Mouse (Mus musculus) spleen, adult 2 months (tissue): ENCODE data around the gene Vps54. TPM values are rescaled to one million over a fixed set of nuclear protein-coding genes. Genes with fewer than 3 reads are reported as not detected.

Source experiments
- DNase-seq, 2 experiments: peaks; one replicate each; pipeline versions ENCODE4 v3.0.0 to v3.0.0-alpha.2; 2012 to 2021; ENCODE audit warnings: low spot score in 2 of 2, low read depth in 1 of 2
- H3K27ac ChIP-seq: fragments of 200-500 bp; 2 replicates; pipeline ENCODE4 v1.5.1; 2012; ENCODE audit warnings: low read length, inconsistent platforms; ENCODE audit not compliant: insufficient read depth
- H3K27me3 ChIP-seq: fragments of 200-500 bp; 2 replicates; pipeline ENCODE4 v1.6.1; 2012; ENCODE audit warnings: mild to moderate bottlenecking, moderate library complexity, low read length, inconsistent platforms; ENCODE audit not compliant: control insufficient read depth, insufficient read depth
- H3K36me3 ChIP-seq: fragments of 200-500 bp; 2 replicates; pipeline ENCODE4 v1.6.1; 2012; ENCODE audit warnings: mild to moderate bottlenecking, low read length, inconsistent platforms; ENCODE audit not compliant: control insufficient read depth, insufficient read depth
- H3K4me1 ChIP-seq: fragments of 200-500 bp; 2 replicates; pipeline ENCODE4 v1.6.1; 2011; ENCODE audit warnings: inconsistent platforms; ENCODE audit not compliant: control insufficient read depth, insufficient read depth, insufficient read length
- H3K4me3 ChIP-seq: fragments of 200-500 bp; 2 replicates; pipeline ENCODE4 v1.5.1; 2011; ENCODE audit warnings: mild to moderate bottlenecking, inconsistent platforms; ENCODE audit not compliant: insufficient read depth, insufficient read length; ENCODE audit errors: extremely low read depth
- CTCF ChIP-seq: fragments of 200-500 bp; IDR thresholded peaks from 2 replicates; pipeline ENCODE4 v1.5.1; 2011; ENCODE audit warnings: mild to moderate bottlenecking, inconsistent platforms; ENCODE audit not compliant: insufficient read depth, insufficient read length, insufficient replicate concordance; ENCODE audit errors: extremely low read depth
- POLR2A ChIP-seq: fragments of 200-500 bp; IDR thresholded peaks from 2 replicates; pipeline ENCODE4 v1.6.1; 2011; ENCODE audit warnings: low read depth, low read length, inconsistent platforms
- WGBS: fragments of 180-500 bp; shearing (Covaris S2); methylation state at CpG from one replicate; pipeline ENCODE4 v1.1.7; 2018; 5-methylcytosine and 5-hydroxymethylcytosine counted together
- polyA plus RNA-seq: library from polyadenylated mRNA; depleted of rRNA; stranded (reverse); fragments of >200 nt; gene quantifications from 2 replicates; pipeline ENCODE4 v1.2.3, GENCODE M21; 2012

Vps54 gene
- polyA plus RNA-seq, 1 experiment = 7.0 TPM

DNA sequence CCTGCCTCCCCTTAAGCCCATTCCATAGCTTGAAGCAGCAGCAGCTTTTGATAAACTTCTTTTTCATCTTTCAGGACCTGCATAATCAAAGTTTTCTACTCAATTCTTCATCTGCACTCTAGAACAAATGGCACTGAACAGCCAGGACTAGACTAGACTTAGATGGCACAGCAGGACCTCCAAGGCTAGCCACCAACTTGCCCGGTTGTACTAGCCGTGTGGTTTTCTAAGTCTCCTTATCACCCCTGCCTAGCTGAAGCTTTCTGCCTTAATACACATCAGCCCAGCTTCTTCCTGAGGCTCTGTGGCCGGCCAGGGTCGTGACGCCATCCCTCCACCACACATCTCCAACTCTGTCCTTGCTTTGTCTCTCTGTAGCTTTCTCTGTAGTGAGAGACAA lies 89.1 kb downstream of the Vps54 start:
- TF ChIP-seq POLR2A (no peak), CTCF (no peak)
- no peak for DNase-seq
- no peaks in the 10 kb centered on the region for H3K27me3 ChIP-seq
- WGBS = 85% methylated on average over 5 of the region's 5 CpGs
- peaks cover 7% of the 10 kb centered on the region for H3K36me3 ChIP-seq
- H3K4me1 ChIP-seq = no peaks in the 10 kb centered on the region
- H3K27ac ChIP-seq = no peak overlapping the region
- H3K4me3 ChIP-seq = no peak overlapping the region

GRCm38 (mm10) chr11:21332639-21333295 lies 93.7 kb downstream of the Vps54 start:
- no peak for DNase-seq
- TF ChIP-seq POLR2A (no peak), CTCF (no peak)
- peaks cover 7% of the 10 kb centered on the region for H3K36me3 ChIP-seq
- no peaks in the 10 kb centered on the region for H3K27me3 ChIP-seq
- 90% methylated on average over 5 of the region's 5 CpGs for WGBS
- no peak overlapping the region for H3K27ac ChIP-seq
- H3K4me3 ChIP-seq = no peak overlapping the region
- H3K4me1 ChIP-seq = no peaks in the 10 kb centered on the region

DNA sequence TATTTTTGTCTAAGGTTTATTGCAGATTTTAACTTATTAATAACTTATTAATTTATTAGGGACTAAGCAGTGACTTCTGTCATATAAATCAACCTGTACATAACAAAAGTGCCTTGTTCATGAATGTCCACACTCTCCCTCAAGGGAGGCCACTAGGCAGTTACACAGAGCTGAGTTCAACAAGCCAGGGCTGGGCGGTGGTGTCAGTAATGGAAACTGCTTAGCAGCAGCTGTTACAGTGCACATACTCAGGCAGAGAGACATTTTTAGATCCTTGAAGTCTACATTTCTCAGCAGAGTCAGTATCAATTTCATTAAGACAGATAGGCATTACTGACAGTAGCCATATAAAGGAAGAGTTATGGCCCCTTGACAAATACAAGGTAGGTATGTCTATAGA lies 98.8 kb downstream of the Vps54 start:
- no peaks in the 10 kb centered on the region for H3K27me3 ChIP-seq
- WGBS = 90% methylated on average over 1 of the region's 1 CpGs
- H3K27ac ChIP-seq = no peak overlapping the region
- H3K4me1 ChIP-seq = no peaks in the 10 kb centered on the region
- no peak for TF ChIP-seq CTCF
- no peak overlapping the region for H3K4me3 ChIP-seq
- no peak for DNase-seq
- 0 out of 2 replicates have a peak, but pooled peaks cover 1% of the 10 kb centered on the region for H3K36me3 ChIP-seq

GRCm38 (mm10) chr11:21339088-21339487 lies 100.0 kb downstream of the Vps54 start:
- no peaks in the 10 kb centered on the region for H3K27me3 ChIP-seq
- WGBS = 87% methylated on average over 4 of the region's 4 CpGs

DNA sequence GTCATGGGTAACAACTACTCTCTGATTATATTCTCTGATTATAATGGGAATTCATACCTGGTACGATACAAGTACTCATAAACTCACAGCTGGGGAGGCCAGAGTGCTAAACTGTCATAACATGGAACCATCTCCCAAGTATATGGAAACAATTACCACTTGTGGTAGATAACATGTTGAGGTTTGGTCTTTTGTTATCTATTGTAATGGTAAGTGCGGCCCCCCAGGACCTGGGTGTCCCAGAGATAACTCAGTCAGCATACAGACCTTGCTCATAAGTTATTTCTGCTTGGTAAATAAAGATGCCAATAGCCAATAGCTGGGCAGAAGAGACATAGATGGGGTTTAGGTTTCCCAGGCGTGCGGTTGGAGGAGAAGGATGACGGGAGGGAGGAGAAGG lies 104.4 kb downstream of the Vps54 start:
- no peak overlapping the region for H3K27ac ChIP-seq
- DNase-seq = no peak
- no peak for TF ChIP-seq CTCF
- TF ChIP-seq POLR2A = no peak
- H3K4me3 ChIP-seq = no peak overlapping the region
- peaks cover 4% of the 10 kb centered on the region for H3K36me3 ChIP-seq
- no peaks in the 10 kb centered on the region for H3K27me3 ChIP-seq
- H3K4me1 ChIP-seq = no peaks in the 10 kb centered on the region
- WGBS = 87% methylated on average over 5 of the region's 5 CpGs

More at GRCm38 (mm10) chr11:21339088-21339487, 100.0 kb downstream of the Vps54 start:
- DNase-seq = no peak
- Histone ChIP-seq H3K4me1 (no peaks in the 10 kb centered on the region), H3K27ac (no peak overlapping the region), H3K36me3 (peaks cover 1% of the 10 kb centered on the region; the same call in 1 of the 2 replicates), H3K4me3 (no peak overlapping the region)
- TF ChIP-seq POLR2A (no peak), CTCF (no peak)

- no peak for DNase-seq
- H3K4me1 ChIP-seq = no peaks in the 10 kb centered on the region
- TF ChIP-seq POLR2A = no peak
- TF ChIP-seq CTCF = no peak
- no peak overlapping the region for H3K4me3 ChIP-seq
- H3K36me3 ChIP-seq = peaks cover 6% of the 10 kb centered on the region
- H3K27ac ChIP-seq = no peak overlapping the region
- H3K27me3 ChIP-seq = no peaks in the 10 kb centered on the region
- 89% methylated on average over 3 of the region's 3 CpGs for WGBS
These were observed 106.9 kb downstream of the Vps54 start for GRCm38 (mm10) chr11:21346020-21346419.

DNA sequence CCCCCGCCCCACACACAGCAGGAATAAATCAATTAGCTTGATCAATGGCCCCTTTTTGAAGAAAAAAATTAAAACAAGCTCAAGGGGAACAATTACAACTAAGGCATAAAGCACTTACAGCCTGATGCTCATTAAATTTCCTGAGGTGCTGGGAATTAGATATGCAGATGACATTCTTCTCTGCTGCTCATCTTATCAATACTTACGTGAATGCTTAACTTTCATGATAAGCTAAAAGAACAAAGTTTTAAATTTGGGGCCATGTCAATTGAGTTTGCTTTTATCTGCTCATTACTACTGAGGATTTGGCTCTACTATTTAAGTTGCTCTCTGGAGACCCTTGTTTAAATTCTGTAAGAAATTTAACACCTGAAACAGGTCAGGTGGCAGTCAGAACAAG lies 109.8 kb downstream of the Vps54 start:
- no peak for DNase-seq
- Histone ChIP-seq H3K27ac (no peak overlapping the region), H3K4me3 (no peak overlapping the region), H3K27me3 (no peaks in the 10 kb centered on the region), H3K36me3 (peaks cover 11% of the 10 kb centered on the region), H3K4me1 (no peaks in the 10 kb centered on the region)
- WGBS = 84% methylated on average over 2 of the region's 2 CpGs
- TF ChIP-seq CTCF = no peak
- no peak for TF ChIP-seq POLR2A
